Mouse (Mus musculus) adrenal gland, adult 2 months (tissue): ENCODE data around the gene Ip6k3. TPM values are rescaled to one million over a fixed set of nuclear protein-coding genes. Genes with fewer than 3 reads are reported as not detected.

ENCODE experiments used
- DNase-seq: peaks from one replicate; pipeline ENCODE4 v3.0.0; 2021
- long read RNA-seq: library from polyadenylated mRNA; stranded (forward); transcript quantifications from one replicate; pipeline ENCODE4 v2.0.0, GENCODE M21; 2021
- polyA plus RNA-seq: library from polyadenylated mRNA; depleted of rRNA; stranded (reverse); fragments of >200 nt; gene quantifications from 2 replicates; pipeline ENCODE4 v1.2.3, GENCODE M21; 2012; rRNA removed
- total RNA-seq, 2 experiments: library from RNA; stranded (reverse); gene quantifications; 2 replicates each; pipeline ENCODE4 v1.2.3; 2021

Gene Ip6k3
- total RNA-seq (1 to 10 TPM in 1 of 2 experiments, under 1 TPM in 1; 0.69 to 1.9 TPM), polyA plus RNA-seq (0.83 and 1.2 TPM in 2 replicates)
- long read RNA-seq, partial matches to known transcripts, result 1 of 1 reads
- long read RNA-seq, other reads (novel, unspliced or antisense), result 0 of 1 reads

- no peak for DNase-seq
Observed at GRCm38 (mm10) chr17:27167545-27167944, at the start of gene Ip6k3. Gene Ip6k3, minus strand, starts transcription at chr17:27167795.

GRCm38 (mm10) chr17:27212768-27213525 is 45.4 kb upstream of the Ip6k3 start:
- peak; percentile 73 for DNase-seq

- no peak for DNase-seq
Observed at GRCm38 (mm10) chr17:27212006-27212405, 44.4 kb upstream of the Ip6k3 start.

DNA sequence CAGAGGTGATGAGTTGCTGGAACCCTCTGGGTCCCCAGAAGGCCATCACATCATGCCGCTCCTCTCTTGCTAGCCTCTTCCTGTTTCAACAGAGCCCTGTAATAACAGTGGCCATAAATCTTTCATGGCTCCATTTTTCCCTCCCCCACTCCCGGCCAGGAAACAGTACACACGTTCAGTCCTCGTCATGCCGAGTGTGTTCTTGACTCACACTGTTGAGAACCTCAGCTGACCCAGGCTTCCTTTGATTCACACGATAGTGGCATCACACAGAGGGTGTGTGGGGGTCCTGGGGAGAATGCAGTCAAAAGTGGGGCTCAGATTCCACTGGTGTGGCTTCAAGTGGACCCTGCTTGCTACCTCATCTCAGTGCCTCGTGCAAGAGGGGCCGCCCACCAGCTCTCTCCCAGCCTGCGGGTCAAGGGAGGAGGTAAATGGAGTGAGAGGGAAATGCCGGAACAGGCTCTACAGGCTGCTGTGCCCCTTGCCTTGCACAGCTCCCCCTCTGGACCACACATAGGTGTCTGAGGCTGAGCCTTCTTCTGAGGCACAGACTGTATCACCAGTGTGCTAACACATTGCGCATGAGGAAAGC is 39.6 kb upstream of the Ip6k3 start:
- DNase-seq, result peak; percentile 78

DNA sequence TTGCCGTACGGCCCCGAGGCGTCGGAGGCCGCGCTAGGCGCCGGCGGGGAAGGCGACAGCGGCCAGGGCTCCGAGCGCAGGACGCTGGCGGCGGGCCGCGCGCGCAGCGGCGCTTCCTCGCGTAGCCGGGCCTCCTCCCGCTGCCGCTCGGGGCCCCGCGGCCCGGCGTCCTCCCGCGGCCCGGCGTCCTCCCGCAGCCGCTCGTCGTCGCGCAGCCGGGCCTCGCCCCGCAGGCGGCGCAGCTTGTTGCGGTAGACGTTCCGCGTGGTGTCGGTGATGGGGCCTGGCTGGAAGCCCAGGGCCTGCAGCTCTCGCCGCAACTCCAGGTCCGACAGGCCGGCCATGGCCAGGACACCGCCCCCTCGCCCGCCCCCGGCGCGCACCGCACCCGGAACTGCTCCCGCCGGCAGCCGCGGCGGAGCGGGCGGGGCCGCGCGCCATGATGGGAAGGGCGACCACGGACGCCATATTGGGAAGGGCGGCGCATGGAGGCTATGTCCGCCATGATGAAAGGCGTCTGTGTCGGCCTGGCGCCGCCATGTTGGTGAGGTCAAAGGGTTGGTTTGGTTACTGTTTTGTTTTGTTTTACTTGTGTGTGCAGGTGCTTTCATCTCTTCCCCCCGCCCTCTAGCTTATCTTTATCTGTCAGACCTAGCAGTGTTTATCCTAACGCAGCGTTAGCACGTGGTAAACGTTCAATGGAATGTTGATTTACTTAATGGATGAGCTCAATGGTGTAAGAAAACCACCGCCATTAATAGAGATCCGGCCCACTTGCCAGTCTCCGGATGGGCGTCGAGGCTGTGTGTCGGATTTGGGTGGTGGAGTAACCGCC is 36.7 kb upstream of the Ip6k3 start, which contains the start of gene Lemd2:
TSS of gene Lemd2 (minus strand) at position 395 of the 835 bp plus-strand sequence.
- DNase-seq, result peak; percentile 99

GRCm38 (mm10) chr17:27203358-27204074 is 35.9 kb upstream of the Ip6k3 start:
- peak; percentile 64 for DNase-seq

DNA sequence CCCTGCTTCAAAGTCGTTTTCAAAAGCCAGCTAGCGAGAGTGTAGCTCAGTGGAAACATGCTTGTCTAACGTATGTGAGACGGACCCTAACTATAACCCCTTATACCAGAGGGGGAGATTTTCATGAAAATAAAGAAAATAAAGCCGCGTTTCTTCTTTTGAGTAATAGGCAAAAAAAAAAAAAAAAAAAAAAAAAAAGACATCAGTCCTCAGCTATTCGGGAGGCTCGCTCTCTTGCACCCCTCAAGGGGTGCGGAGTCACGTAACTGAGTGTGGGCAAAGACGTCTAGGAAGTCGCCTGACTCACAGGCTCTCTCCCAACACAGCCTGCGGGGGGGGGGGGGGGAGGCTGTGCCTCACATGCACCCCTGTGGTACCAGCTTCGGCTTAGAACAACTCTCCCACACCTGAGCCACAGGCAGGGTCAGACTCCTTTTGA is 35.3 kb upstream of the Ip6k3 start:
- no peak for DNase-seq

DNA sequence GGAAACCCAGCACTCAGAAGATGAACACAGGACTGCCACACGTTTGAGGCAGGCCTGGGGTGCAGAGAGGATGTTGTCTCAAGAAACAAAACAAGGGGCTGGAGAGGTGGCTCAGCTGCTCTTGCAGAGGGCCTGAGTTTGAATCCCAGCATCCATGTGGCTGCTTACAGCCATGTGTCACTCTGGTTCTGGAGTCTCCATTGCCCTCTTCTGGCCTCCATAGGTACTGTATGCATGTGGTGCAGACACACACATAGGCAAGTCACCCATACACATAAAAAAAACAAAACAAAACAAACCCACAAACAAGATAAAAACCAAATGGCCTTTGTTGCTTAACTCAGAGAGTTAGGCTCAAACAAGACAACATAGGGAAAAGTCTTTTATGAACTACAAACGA is 34.4 kb upstream of the Ip6k3 start:
- DNase-seq, result no peak

DNA sequence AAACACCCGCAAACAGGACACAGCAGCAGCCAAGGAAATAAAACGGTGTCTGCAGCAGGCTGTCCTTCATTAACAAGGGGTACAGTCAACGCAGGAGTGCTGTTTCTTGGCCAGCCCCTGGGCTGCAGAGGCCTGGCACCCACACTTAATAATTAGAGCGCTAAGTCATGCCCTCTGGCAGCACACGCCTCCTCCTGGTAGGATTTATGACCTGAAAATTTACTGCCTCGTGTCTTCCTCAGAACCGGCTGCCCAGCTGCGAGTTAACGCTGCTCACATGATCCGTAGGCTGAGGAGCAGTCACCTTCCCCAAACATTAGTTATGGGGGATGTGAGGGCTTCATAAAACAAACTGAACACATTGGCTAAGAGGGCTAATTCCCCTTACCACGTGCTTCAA is 33.2 kb upstream of the Ip6k3 start:
- peak; percentile 55 for DNase-seq

GRCm38 (mm10) chr17:27199864-27200263 is 32.3 kb upstream of the Ip6k3 start:
- no peak for DNase-seq

DNA sequence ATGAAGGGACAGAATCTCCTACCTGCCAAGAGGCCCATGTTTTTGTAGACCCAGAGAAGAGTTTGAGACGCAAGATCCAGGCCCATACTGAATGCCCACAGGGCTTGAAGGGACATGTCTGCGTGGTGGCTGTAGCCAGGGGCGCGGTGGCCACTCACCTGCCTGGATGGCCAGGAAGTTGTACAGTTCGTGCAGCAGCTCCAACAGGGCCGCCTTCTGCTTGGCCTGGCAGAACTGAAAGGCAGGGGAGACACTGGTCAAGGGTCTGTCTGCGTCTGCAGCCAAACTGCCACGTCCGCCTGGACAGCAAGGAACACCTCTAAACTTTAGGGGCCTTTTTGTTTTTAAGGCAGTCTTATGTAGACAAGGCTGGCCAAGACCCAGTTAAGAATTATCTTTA is 31.6 kb upstream of the Ip6k3 start:
- no peak for DNase-seq

DNA sequence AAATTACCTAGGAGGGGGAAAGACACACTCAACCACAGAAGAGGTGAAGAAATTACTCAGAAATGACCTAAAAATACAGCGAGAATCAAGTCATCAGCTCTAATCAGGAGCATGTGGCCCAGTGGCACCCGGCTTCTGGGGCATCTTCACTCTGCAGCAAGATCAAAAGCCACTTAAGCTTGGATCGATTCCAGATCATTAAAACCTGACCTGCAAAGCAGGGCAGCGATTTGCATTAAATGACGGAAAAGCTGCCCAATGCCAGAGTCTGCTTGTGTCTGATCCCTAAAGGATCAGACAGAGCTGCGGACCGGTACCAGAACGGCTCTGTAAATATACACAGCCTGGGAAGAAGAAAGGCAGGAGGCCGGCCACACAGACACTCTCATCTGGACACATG is 28.6 kb upstream of the Ip6k3 start:
- DNase-seq, result no peak

DNA sequence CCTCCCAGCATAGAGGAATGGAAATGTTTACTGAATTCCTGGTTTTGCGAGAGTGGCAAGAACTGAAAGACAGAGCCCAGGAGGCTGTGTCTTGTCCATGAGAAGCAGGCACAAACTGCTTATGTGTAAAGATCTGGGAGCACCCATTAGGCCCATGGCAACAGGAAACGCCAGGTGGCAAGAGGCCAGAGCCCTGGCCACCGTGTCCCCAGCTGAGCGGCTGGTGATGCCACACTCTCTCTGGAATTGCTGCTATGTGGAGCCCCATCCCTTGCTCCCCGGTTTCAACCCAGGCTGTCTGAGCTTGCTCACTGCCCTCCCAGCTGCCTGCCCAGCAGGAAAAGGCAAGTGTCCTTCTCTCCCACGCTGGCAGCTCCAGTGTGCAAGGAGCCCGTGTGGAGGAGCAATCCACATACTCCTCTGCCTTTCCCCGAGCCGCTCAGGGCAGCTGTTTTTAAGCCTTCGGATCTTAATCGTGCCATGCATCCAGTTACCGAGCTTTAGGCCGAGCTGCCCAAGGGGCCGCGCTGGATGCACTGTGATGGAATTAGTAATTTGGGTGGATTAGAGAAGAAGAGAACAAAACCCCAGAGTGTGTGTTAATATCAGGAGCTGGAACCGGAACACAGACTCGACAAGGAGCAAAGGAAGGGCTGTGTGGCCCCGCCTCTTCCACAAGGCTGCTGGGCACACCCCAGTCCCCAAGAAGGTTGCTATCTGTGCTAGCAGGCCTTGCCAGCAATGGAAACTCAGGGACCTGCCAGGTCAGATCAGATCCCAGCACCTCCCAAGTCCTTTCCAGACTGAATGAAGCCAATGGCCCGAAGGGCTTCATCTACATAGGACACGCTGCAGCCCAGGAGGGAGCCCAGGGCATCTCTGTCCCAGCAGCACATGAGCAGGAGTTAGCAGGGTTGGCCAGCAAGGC is 26.9 kb upstream of the Ip6k3 start:
- no peak for DNase-seq

GRCm38 (mm10) chr17:27191804-27192203 is 24.2 kb upstream of the Ip6k3 start:
- no peak for DNase-seq

DNA sequence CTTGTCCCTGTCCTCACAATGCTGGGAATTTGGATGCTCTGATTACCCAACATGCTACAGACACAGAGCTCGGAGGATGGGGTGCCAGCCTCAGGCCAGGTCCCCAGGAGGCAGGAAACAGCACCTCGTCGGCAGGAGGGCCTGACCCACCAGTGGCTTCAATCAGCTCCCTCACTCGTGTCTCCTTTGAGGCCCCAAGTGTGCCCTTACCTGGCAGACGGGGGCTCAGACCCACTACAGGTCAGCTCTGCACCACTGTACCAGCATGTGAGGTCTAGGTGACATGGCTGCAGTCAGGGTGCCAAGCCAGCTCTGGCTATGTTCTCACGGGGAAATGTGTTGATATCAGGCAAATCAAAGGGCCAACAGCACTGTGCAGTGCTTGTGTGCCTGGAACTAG is 23.6 kb upstream of the Ip6k3 start:
- no peak for DNase-seq

GRCm38 (mm10) chr17:27189640-27190216 is 22.1 kb upstream of the Ip6k3 start:
- DNase-seq, result peak; percentile 54

- no peak for DNase-seq
Observed at GRCm38 (mm10) chr17:27188883-27189282, 21.3 kb upstream of the Ip6k3 start.

DNA sequence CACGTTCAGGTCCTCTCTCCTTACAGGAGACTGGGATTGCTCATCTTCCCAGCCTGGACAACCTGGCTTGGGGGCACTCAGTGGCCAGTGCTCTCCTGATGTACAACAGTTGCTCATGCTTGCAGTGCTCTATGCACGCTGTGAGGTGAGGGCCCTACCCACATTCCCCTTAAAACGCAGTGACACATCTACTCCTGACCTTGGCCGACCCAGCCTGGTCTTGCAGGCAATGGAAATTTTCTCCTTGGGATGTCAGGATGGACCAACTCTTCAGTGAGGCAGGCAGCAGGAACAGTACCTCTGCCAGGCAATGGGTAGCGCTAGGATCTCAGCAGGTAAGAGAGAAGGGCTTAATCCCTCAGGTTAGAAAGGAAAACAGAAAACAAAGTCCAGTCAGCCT is 19.5 kb upstream of the Ip6k3 start:
- DNase-seq, result peak; percentile 66

GRCm38 (mm10) chr17:27186068-27186467 is 18.5 kb upstream of the Ip6k3 start:
- DNase-seq, result no peak

- no peak for DNase-seq
Observed at GRCm38 (mm10) chr17:27183667-27184292, 16.2 kb upstream of the Ip6k3 start.
